ENCODE assay signal across 7 mouse cellular contexts in the genomic region with DNA sequence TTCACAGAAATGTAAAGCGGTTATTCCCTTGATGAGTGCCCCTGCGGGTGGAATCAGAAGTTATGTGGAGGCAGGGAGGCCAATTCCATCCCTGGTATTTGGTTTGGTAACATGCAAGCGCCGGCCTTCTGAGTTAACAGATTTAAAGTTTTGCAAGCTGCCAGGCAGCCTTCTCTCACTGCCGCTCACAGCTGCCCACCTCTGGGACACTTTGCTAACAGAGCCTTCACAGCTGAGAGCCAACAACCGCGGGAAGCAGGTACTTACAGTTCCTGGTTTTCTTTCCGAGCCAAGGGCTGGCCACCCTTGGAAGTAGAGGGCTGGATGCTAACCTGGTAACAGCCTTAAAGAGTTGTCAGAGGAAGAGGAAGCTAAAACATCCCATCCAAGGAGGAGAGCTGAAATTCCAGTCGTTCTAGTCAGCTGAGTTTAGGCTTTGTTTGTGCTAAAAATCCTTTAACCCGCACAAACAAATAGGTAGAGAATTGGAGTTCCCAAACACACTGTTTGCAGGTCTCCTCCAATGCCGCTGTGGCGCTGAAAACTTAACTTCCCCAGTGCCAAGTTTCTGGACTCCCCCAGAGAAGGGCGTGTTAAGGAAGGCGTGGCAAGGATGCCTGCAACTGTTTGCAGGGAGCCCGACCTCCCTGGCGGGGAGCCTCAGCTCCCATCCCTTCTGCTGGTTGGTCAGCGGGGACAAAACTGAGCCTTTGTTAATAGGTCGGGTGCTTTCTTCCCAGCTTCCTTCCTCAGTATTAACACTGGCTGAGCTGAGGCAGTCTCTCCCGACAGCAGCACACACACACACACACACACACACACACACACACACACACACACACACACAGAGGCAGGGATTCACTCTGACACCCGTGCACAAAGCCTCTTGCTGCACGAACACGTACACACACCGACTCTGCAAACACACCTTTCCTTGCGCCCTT. TPM values are rescaled to one million over a fixed set of nuclear protein-coding genes. Genes with fewer than 3 reads are reported as not detected.
DNase-seq lines count a peak whose midpoint lies in the region; ATAC-seq and TF ChIP-seq lines count a peak whose summit lies in the region.

A gene (minus strand): TSS at position 706 of the 944 bp plus-strand sequence.

- H3K4me2 ChIP-seq in heart, embryonic 16.5 days (ENCODE audit: low read depth, low read length): peak within 1 kb of the TSS; percentile 63
- H3K4me2 ChIP-seq in kidney, embryonic 16.5 days (replicated peaks; ENCODE audit: low read depth, low read length): peak within 1 kb of the TSS; percentile 66

- H3K27ac ChIP-seq in embryonic fibroblast, embryonic 13.5 days (ENCODE audit: insufficient read depth, low read length): no peak within 1 kb of the TSS
- H3K27ac ChIP-seq in heart, embryonic 16.5 days (ENCODE audit: low read length): peak within 1 kb of the TSS; percentile 54; the same call in 1 of the 2 replicates
- H3K27ac ChIP-seq in kidney, embryonic 16.5 days (ENCODE audit: low read length): peak within 1 kb of the TSS; percentile 92
- H3K27ac ChIP-seq in thymus, adult 2 months (ENCODE audit: control insufficient read depth, insufficient read depth, low read length): no peak within 1 kb of the TSS

- no peaks in the 10 kb centered on the region for H3K4me1 ChIP-seq in embryonic fibroblast, embryonic 13.5 days (ENCODE audit: control insufficient read depth, insufficient read depth, low read length)
- H3K4me1 ChIP-seq in heart, embryonic 16.5 days (ENCODE audit: control insufficient read depth, insufficient read depth, low read length): peaks cover 23% of the 10 kb centered on the region
- H3K4me1 ChIP-seq in kidney, embryonic 16.5 days (ENCODE audit: insufficient read depth, low read length): peaks cover 44% of the 10 kb centered on the region
- H3K4me1 ChIP-seq in thymus, adult 2 months (replicated peaks; ENCODE audit: control insufficient read depth, insufficient read depth, low read length): no peaks in the 10 kb centered on the region

- H3K9ac ChIP-seq in heart, embryonic 16.5 days (ENCODE audit: low read length): peak within 1 kb of the TSS; percentile 46
- H3K9ac ChIP-seq in kidney, embryonic 16.5 days (replicated peaks; ENCODE audit: low read length): peak within 1 kb of the TSS; percentile 81

- H3K4me3 ChIP-seq in embryonic fibroblast, embryonic 13.5 days (ENCODE audit: insufficient read depth, low read length): peak within 1 kb of the TSS; percentile 6; the same call in 1 of the 2 replicates
- H3K4me3 ChIP-seq in heart, embryonic 16.5 days (ENCODE audit: low read length): peak within 1 kb of the TSS; percentile 47
- peak within 1 kb of the TSS; percentile 65 for H3K4me3 ChIP-seq in kidney, embryonic 16.5 days (ENCODE audit: low read length)
- H3K4me3 ChIP-seq in thymus, adult 2 months (ENCODE audit: control insufficient read depth, insufficient read depth, low read length): no peak within 1 kb of the TSS

- H3K9me3 ChIP-seq in heart, embryonic 16.5 days (replicated peaks; ENCODE audit: control insufficient read depth, low read length): no peaks in the 10 kb centered on the region
- H3K9me3 ChIP-seq in kidney, embryonic 16.5 days (ENCODE audit: low read length): no peaks in the 10 kb centered on the region

- peak; percentile 82 for ATAC-seq in heart, embryonic 16.5 days (replicated peaks; ENCODE audit: extremely low read depth, insufficient read depth, low FRiP score)
- ATAC-seq in kidney, embryonic 16.5 days (ENCODE audit: low FRiP score, low TSS enrichment): peak; percentile 93

- H3K27me3 ChIP-seq in heart, embryonic 16.5 days (ENCODE audit: control insufficient read depth, insufficient read depth, low read length): no peaks in the 10 kb centered on the region; the same call in 1 of the 2 replicates
- H3K27me3 ChIP-seq in kidney, embryonic 16.5 days (ENCODE audit: insufficient read depth, low read length): no peaks in the 10 kb centered on the region
- no peaks in the 10 kb centered on the region for H3K27me3 ChIP-seq in thymus, adult 2 months (ENCODE audit: control insufficient read depth, insufficient read depth, low read length)

- TF ChIP-seq CTCF in embryonic fibroblast, embryonic 13.5 days (IDR thresholded peaks at IDR 0.05; ENCODE audit: borderline replicate concordance, insufficient read depth, low read length): no peak
- TF ChIP-seq CTCF in thymus, adult 2 months (IDR thresholded peaks at IDR 0.05; ENCODE audit: borderline replicate concordance, control insufficient read depth, extremely low read depth, insufficient read depth, low read length, poor library complexity): no peak

- H3K36me3 ChIP-seq in heart, embryonic 16.5 days (ENCODE audit: control insufficient read depth, insufficient read depth): no peaks in the 10 kb centered on the region
- H3K36me3 ChIP-seq in kidney, embryonic 16.5 days (ENCODE audit: insufficient read depth, low read length): no peaks in the 10 kb centered on the region
- H3K36me3 ChIP-seq in thymus, adult 2 months (ENCODE audit: control insufficient read depth, insufficient read depth, low read length): no peaks in the 10 kb centered on the region

- DNase-seq in adrenal gland, postnatal 25 days: peak; percentile 12
- DNase-seq in lung, postnatal 10 days: peak; percentile 88
- peak; percentile 71 for DNase-seq in retina, embryonic 14.5 days (ENCODE audit: low spot score)
- DNase-seq in thymus, adult 2 months: no peak

- TF ChIP-seq POLR2A in embryonic fibroblast, embryonic 13.5 days (IDR thresholded peaks at IDR 0.05; ENCODE audit: low read depth, low read length): no peak
- TF ChIP-seq POLR2A in thymus, adult 2 months (IDR thresholded peaks at IDR 0.05; ENCODE audit: control insufficient read depth, extremely low read depth, insufficient read depth, low read length, poor library complexity): no peak

- 5% methylated on average over 24 of the region's 24 CpGs for WGBS in heart, embryonic 16.5 days
- WGBS in kidney, embryonic 16.5 days: 2% methylated on average over 24 of the region's 24 CpGs
- 24% methylated on average over 24 of the region's 24 CpGs for WGBS in thymus, adult 2 months

RNA-seq across cellular contexts. Expression of the gene that starts here (rescaled TPM):
- total RNA-seq in adrenal gland, postnatal 25 days (2021): 0.95 and 1.6 TPM in 2 replicates
- polyA plus RNA-seq in embryonic fibroblast, embryonic 13.5 days (2011; ENCODE audit: insufficient read length, low read depth, missing spikeins): 2.5 and 11.0 TPM in 2 replicates
- 2.4 and 5.4 TPM in 2 replicates for polyA plus RNA-seq in heart, embryonic 16.5 days (2015; fragmentation: Nextera tagmentation; extraction: Ambion mirVana)
- 24.4 and 25.4 TPM in 2 replicates for polyA plus RNA-seq in kidney, embryonic 16.5 days (2015; fragmentation: Nextera tagmentation; extraction: Ambion mirVana)
- polyA plus RNA-seq in thymus, adult 2 months (2012; rRNA removed): 0.19 and 0.24 TPM in 2 replicates

Comparison
In these comparisons a context has a peak if more than half of its experiments do, and no peak if none do; other contexts are left out.
1. H3K27ac ChIP-seq: peak in heart, embryonic 16.5 days (single experiment) and kidney, embryonic 16.5 days (single experiment); none in embryonic fibroblast, embryonic 13.5 days (single experiment) and thymus, adult 2 months (single experiment).